Mouse (Mus musculus) embryonic fibroblast, embryonic 13.5 days (primary cell): ENCODE data around the gene Ssxb6. TPM values are rescaled to one million over a fixed set of nuclear protein-coding genes. Genes with fewer than 3 reads are reported as not detected.
"Not testable (repeated sequence)": the region's sequence is repeated elsewhere in the genome, so short reads cannot be mapped to it uniquely, and the experiment has no call there.

Experiments
- H3K27ac ChIP-seq: 2 replicates; pipeline ENCODE4 v1.5.1; 2012; ENCODE audit warnings: low read length, control low read depth, inconsistent platforms; ENCODE audit not compliant: insufficient read depth
- H3K4me1 ChIP-seq: 2 replicates; pipeline ENCODE4 v1.6.1; 2011; ENCODE audit warnings: low read length; ENCODE audit not compliant: control insufficient read depth, insufficient read depth
- H3K4me3 ChIP-seq: 2 replicates; pipeline ENCODE4 v1.5.1; 2011; ENCODE audit warnings: mild to moderate bottlenecking, control low read depth, low read length; ENCODE audit not compliant: insufficient read depth
- CTCF ChIP-seq: IDR thresholded peaks from 2 replicates; pipeline ENCODE4 v1.5.1; 2011; ENCODE audit warnings: mild to moderate bottlenecking, control low read depth, low read length, moderate library complexity, borderline replicate concordance; ENCODE audit not compliant: insufficient read depth
- POLR2A ChIP-seq: IDR thresholded peaks from 2 replicates; pipeline ENCODE4 v1.6.1; 2011; ENCODE audit warnings: low read depth, mild to moderate bottlenecking, control low read depth, low read length, moderate library complexity
- polyA plus RNA-seq: library from polyadenylated mRNA; stranded (reverse); fragments of >200 nt; gene quantifications from 2 replicates; pipeline ENCODE4 v1.2.4, GENCODE M21; 2011; ENCODE audit warnings: low read depth; ENCODE audit not compliant: missing spikeins, insufficient read length

The Ssxb6 gene
- polyA plus RNA-seq = not detected in 2 replicates

DNA sequence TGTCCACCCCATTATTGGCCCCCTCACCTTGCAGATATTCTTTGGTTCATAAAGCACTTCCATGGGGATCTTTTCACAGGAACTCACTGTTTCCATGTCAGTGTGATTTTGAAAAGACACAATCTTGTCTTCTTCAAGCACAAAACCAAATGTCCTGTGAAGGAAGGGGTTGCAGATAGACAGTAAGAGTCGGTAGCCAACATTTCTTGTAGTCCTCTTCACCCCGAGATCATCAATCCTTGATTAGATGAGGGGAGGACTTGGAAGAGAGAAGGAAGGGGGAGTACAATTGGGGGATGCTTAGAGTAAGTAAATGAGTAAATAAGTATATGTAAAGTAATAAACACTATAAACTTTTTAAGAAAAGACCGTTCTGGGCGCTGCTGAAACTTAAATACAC, at the start of gene Ssxb6:
Gene Ssxb6 (minus strand): TSS at position 101 of the 400 bp plus-strand sequence.
- H3K4me1 ChIP-seq, H3K4me3 ChIP-seq, H3K27ac ChIP-seq: not testable (repeated sequence)

- not testable (repeated sequence) for H3K4me1 ChIP-seq, H3K4me3 ChIP-seq, H3K27ac ChIP-seq
Measured at GRCm38 (mm10) chrX:8591716-8592115, 43.7 kb upstream of the Ssxb6 start, which contains the start of gene Ssxb3. TSS of gene Ssxb3 (minus strand) at chrX:8591816.

GRCm38 (mm10) chrX:8524854-8525253, 23.2 kb downstream of the Ssxb6 start, which contains the start of gene Gm14459:
TSS of gene Gm14459 (minus strand) at chrX:8524954.
- H3K4me3 ChIP-seq = no peak within 1 kb of the TSS
- no peaks in the 10 kb centered on the region for H3K4me1 ChIP-seq
- H3K27ac ChIP-seq = no peak within 1 kb of the TSS
- TF ChIP-seq CTCF (no peak), POLR2A (no peak)

Other genes with a start within 250 kb of the Ssxb6 start
- gene Ssxb10, start 220.8 kb downstream of the Ssxb6 start, polyA plus RNA-seq = not detected in 2 replicates
- gene Ssxb9, start 181.3 kb downstream of the Ssxb6 start, polyA plus RNA-seq = not detected in 2 replicates
- gene Ssxb1, start 134.9 kb downstream of the Ssxb6 start, polyA plus RNA-seq = not detected in 2 replicates
- not detected in 2 replicates for gene Ssxb2, start 86.5 kb downstream of the Ssxb6 start, polyA plus RNA-seq
- gene Gm14459, start 23.3 kb downstream of the Ssxb6 start, polyA plus RNA-seq = not detected in 2 replicates
- not detected in 2 replicates for gene Ssxb3, start 43.6 kb upstream of the Ssxb6 start, polyA plus RNA-seq
- not detected in 2 replicates for gene Ssxb8, start 142.6 kb upstream of the Ssxb6 start, polyA plus RNA-seq
- not detected in 2 replicates for gene Ssx9, start 200.2 kb upstream of the Ssxb6 start, polyA plus RNA-seq